Mouse (Mus musculus): ENCODE data around the gene Fmnl3.

DNA sequence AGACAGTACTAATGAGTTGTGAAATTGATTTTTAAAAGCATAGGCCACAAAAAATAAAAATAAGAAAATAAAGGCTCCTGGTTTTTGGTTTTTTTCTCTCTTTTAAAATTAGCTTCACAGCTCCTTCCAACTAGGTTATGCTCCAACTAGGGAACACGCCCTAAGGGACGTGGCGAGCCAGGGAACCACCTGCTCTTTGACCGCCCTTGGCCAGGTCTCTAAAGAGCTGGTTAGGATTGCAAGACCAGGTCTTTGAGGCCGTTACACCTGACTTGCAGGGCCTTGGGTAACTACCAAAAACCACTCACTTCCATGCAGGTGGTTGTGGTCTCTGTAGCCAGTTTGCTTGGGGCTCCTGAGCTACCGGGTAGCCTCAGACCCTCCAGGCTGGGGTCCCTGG lies 21.7 kb upstream of the Fmnl3 start:
- TF ChIP-seq CTCF (IDR thresholded peaks at IDR 0.05; ENCODE audit: extremely low read depth, insufficient read length, insufficient replicate concordance, low read depth, low read length) = no peak
- no peak for TF ChIP-seq POLR2A (IDR thresholded peaks at IDR 0.05; ENCODE audit: low read depth, low read length)
